Mouse (Mus musculus) urinary bladder, postnatal 14 days (tissue): Measurements from ENCODE around the gene Grin2d.

Experiments used
- DNase-seq: peaks from one replicate; pipeline ENCODE4 v3.0.0; 2021; ENCODE audit warnings: low spot score

The Grin2d gene

GRCm38 (mm10) chr7:45805941-45806340 lies 72.2 kb downstream of the Grin2d start:
- DNase-seq: no peak

- no peak for DNase-seq
Observed at GRCm38 (mm10) chr7:45802551-45802950, 75.6 kb downstream of the Grin2d start.

- DNase-seq: peak; percentile 94
Observed at GRCm38 (mm10) chr7:45801348-45801747, 76.8 kb downstream of the Grin2d start.

- DNase-seq: peak; percentile 46
Observed at GRCm38 (mm10) chr7:45800546-45801204, 77.5 kb downstream of the Grin2d start.

GRCm38 (mm10) chr7:45800001-45800400 lies 78.2 kb downstream of the Grin2d start:
- no peak for DNase-seq

GRCm38 (mm10) chr7:45798931-45799330 lies 79.2 kb downstream of the Grin2d start:
- no peak for DNase-seq

GRCm38 (mm10) chr7:45798511-45798836 lies 79.7 kb downstream of the Grin2d start:
- DNase-seq: no peak

- DNase-seq: no peak
Observed at GRCm38 (mm10) chr7:45797661-45798510, 80.3 kb downstream of the Grin2d start.

GRCm38 (mm10) chr7:45796950-45797349 lies 81.2 kb downstream of the Grin2d start:
- DNase-seq: no peak

- DNase-seq: no peak
Observed at GRCm38 (mm10) chr7:45794971-45795370, 83.2 kb downstream of the Grin2d start.

GRCm38 (mm10) chr7:45793969-45794585 lies 84.1 kb downstream of the Grin2d start:
- no peak for DNase-seq

GRCm38 (mm10) chr7:45793240-45793639 lies 84.9 kb downstream of the Grin2d start:
- DNase-seq: no peak

- DNase-seq: no peak
Observed at GRCm38 (mm10) chr7:45791756-45792490, 86.3 kb downstream of the Grin2d start.

GRCm38 (mm10) chr7:45790721-45791120 lies 87.5 kb downstream of the Grin2d start:
- DNase-seq: no peak

GRCm38 (mm10) chr7:45787642-45788041 lies 90.5 kb downstream of the Grin2d start:
- DNase-seq: no peak

GRCm38 (mm10) chr7:45786661-45787413 lies 91.3 kb downstream of the Grin2d start:
- DNase-seq: no peak

GRCm38 (mm10) chr7:45786136-45786578 lies 92.0 kb downstream of the Grin2d start:
- DNase-seq: no peak

GRCm38 (mm10) chr7:45785388-45786135 lies 92.6 kb downstream of the Grin2d start:
- no peak for DNase-seq

GRCm38 (mm10) chr7:45784524-45785372 lies 93.4 kb downstream of the Grin2d start, which contains the start of gene Sult2b1:
Gene Sult2b1, minus strand, starts transcription at chr7:45784669.
- DNase-seq: no peak
